In the genomic region with DNA sequence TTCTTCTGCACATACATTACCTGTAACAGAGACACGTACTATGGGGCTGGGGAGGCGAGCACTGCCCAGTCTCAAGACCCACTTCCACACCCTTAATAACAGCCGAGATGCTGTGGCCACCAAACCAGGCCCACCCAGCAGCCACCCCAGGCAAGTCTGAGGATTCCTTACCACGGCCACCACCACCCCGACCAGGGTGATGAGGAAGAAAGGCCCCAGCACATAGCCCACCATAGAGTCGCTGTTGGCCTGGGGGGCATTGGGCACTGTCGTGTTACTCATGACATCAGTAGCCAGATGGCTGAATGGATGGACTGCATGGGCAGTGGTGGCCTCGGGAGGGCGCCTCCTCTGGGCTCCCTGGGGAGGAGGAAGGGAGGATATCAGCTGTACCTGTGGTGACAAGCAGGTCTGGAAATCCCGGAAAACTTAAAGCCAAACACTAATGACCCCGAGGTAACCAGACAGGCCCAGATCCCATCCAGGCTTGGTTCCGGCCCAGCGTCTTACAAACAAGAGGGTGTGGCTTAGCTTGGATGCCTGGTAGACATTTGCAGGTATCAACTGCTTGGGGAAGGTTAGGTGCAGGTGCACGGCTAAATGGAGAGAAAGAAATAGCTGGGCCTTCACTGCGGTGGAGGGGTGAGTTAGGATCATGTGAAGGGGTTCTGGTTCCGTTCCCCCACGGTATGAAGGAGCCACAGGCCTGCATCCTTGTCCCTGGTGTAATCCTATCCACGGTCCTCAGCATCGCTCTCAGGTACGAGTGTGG, we compare ENCODE assay signal across 8 mouse cellular contexts. TPM values are rescaled to one million over a fixed set of nuclear protein-coding genes. Genes with fewer than 3 reads are reported as not detected.
DNase-seq lines count a peak whose midpoint lies in the region; ATAC-seq and TF ChIP-seq lines count a peak whose summit lies in the region.

No protein-coding gene starts in this region.

- no peak for TF ChIP-seq CTCF in cortical plate, adult 2 months (IDR thresholded peaks at IDR 0.05; ENCODE audit: extremely low read depth, insufficient read depth, low read length)

- peak overlapping the region; percentile 81 for H3K9ac ChIP-seq in hindbrain, embryonic 16.5 days (ENCODE audit: low read depth, low read length)

- H3K27ac ChIP-seq in cortical plate, adult 2 months (ENCODE audit: insufficient read depth, low read length), result peak overlapping the region; percentile 3; the same call in 1 of the 2 replicates
- peak overlapping the region; percentile 77 for H3K27ac ChIP-seq in hindbrain, embryonic 16.5 days (ENCODE audit: low read depth, low read length)

- TF ChIP-seq POLR2A in cortical plate, adult 2 months (IDR thresholded peaks at IDR 0.05; ENCODE audit: extremely low read depth, insufficient read depth, low read length), result no peak

- peak overlapping the region; percentile 90 for H3K4me2 ChIP-seq in hindbrain, embryonic 16.5 days (ENCODE audit: low read length)

- H3K36me3 ChIP-seq in hindbrain, embryonic 16.5 days (ENCODE audit: control insufficient read depth, insufficient read depth, low read length), result 0 out of 2 replicates have a peak, but pooled peaks cover 3% of the 10 kb centered on the region

- H3K27me3 ChIP-seq in hindbrain, embryonic 16.5 days (replicated peaks; ENCODE audit: control insufficient read depth, insufficient read depth, low read length), result no peaks in the 10 kb centered on the region

- H3K4me3 ChIP-seq in cortical plate, adult 2 months (ENCODE audit: insufficient read depth, low read length), result peak overlapping the region; percentile 87
- H3K4me3 ChIP-seq in hindbrain, embryonic 16.5 days (ENCODE audit: low read length), result peak overlapping the region; percentile 76

- ATAC-seq in hindbrain, embryonic 16.5 days, result no peak
- peak; percentile 13; the same call in 1 of the 2 replicates for ATAC-seq in megakaryocyte progenitor cell, adult 5-6 weeks (replicated peaks; ENCODE audit: poor library complexity)

- peaks cover 2% of the 10 kb centered on the region; the same call in 1 of the 2 replicates for H3K4me1 ChIP-seq in cortical plate, adult 2 months (ENCODE audit: control insufficient read depth, insufficient read depth, low read length)
- H3K4me1 ChIP-seq in hindbrain, embryonic 16.5 days (ENCODE audit: control insufficient read depth, insufficient read depth, low read depth, low read length), result peaks cover 19% of the 10 kb centered on the region

- DNase-seq in adrenal gland, postnatal 14 days, result peak; percentile 46
- no peak for DNase-seq in adrenal gland, adult 8-10 months
- peak; percentile 39 for DNase-seq in 3T3-L1 (ENCODE audit: low read depth, low spot score)
- DNase-seq in thymus, postnatal 36 days, result peak; percentile 40 to 57
- DNase-seq in right cerebral cortex, postnatal 25 days, result no peak

- WGBS in hindbrain, embryonic 16.5 days, result 15% methylated on average over 20 of the region's 20 CpGs

- H3K9me3 ChIP-seq in hindbrain, embryonic 16.5 days (ENCODE audit: control insufficient read depth, low read length), result no peaks in the 10 kb centered on the region

RNA-seq across cellular contexts. Expression of a gene that starts 1.0 kb away (rescaled TPM):
- total RNA-seq in adrenal gland, postnatal 14 days (2021), result 10.9 and 19.7 TPM in 2 replicates
- total RNA-seq in adrenal gland, adult 8-10 months (2022), result 10 to 100 TPM; 22.9 to 29.4 (median 23.4) TPM
- polyA plus RNA-seq in cortical plate, adult 2 months (2012; rRNA removed), result 109 and 112 TPM in 2 replicates
- 77.2 and 83.3 TPM in 2 replicates for polyA plus RNA-seq in hindbrain, embryonic 16.5 days (2015; fragmentation: Nextera tagmentation; extraction: Ambion mirVana)
- total RNA-seq in megakaryocyte progenitor cell, adult 5-6 weeks (2015), result 31.0 and 31.6 TPM in 2 replicates
- 32.3 and 46.0 TPM in 2 replicates for total RNA-seq in megakaryocyte progenitor cell, adult 5-6 weeks (2017)

RNA-seq across cellular contexts. Expression of a gene that starts 8.3 kb away (rescaled TPM):
- 17.4 and 27.0 TPM in 2 replicates for total RNA-seq in adrenal gland, postnatal 14 days (2021)
- 10 to 100 TPM; 14.7 to 23.4 (median 20.9) TPM for total RNA-seq in adrenal gland, adult 8-10 months (2022)
- polyA plus RNA-seq in cortical plate, adult 2 months (2012; rRNA removed), result 73.3 and 75.1 TPM in 2 replicates
- 144 and 155 TPM in 2 replicates for polyA plus RNA-seq in hindbrain, embryonic 16.5 days (2015; fragmentation: Nextera tagmentation; extraction: Ambion mirVana)
- total RNA-seq in megakaryocyte progenitor cell, adult 5-6 weeks (2015), result 405 and 414 TPM in 2 replicates
- 220 and 239 TPM in 2 replicates for total RNA-seq in megakaryocyte progenitor cell, adult 5-6 weeks (2017)

RNA-seq across cellular contexts. Expression of a gene that starts 43.4 kb away (rescaled TPM):
- total RNA-seq in adrenal gland, postnatal 14 days (2021), result 3.9 and 4.5 TPM in 2 replicates
- total RNA-seq in adrenal gland, adult 8-10 months (2022), result 1 to 10 TPM; 2.6 to 3.9 (median 3.2) TPM
- polyA plus RNA-seq in cortical plate, adult 2 months (2012; rRNA removed), result 18.7 and 21.6 TPM in 2 replicates
- polyA plus RNA-seq in hindbrain, embryonic 16.5 days (2015; fragmentation: Nextera tagmentation; extraction: Ambion mirVana), result 9.3 and 10.0 TPM in 2 replicates
- not detected in 2 replicates for total RNA-seq in megakaryocyte progenitor cell, adult 5-6 weeks (2015)
- not detected in 2 replicates for total RNA-seq in megakaryocyte progenitor cell, adult 5-6 weeks (2017)

RNA-seq across cellular contexts. Expression of a gene that starts 58.7 kb away (rescaled TPM):
- total RNA-seq in adrenal gland, postnatal 14 days (2021), result 162 and 173 TPM in 2 replicates
- total RNA-seq in adrenal gland, adult 8-10 months (2022), result 100 to 1,000 TPM; 194 to 226 (median 212) TPM
- polyA plus RNA-seq in cortical plate, adult 2 months (2012; rRNA removed), result 371 and 398 TPM in 2 replicates
- 253 and 269 TPM in 2 replicates for polyA plus RNA-seq in hindbrain, embryonic 16.5 days (2015; fragmentation: Nextera tagmentation; extraction: Ambion mirVana)
- total RNA-seq in megakaryocyte progenitor cell, adult 5-6 weeks (2015), result 70.9 and 74.6 TPM in 2 replicates
- total RNA-seq in megakaryocyte progenitor cell, adult 5-6 weeks (2017), result 171 and 186 TPM in 2 replicates

Comparison
In these comparisons a context has a peak if more than half of its experiments do, and no peak if none do; other contexts are left out.
1. DNase-seq: peak in adrenal gland, postnatal 14 days (single experiment), 3T3-L1 (single experiment) and thymus, postnatal 36 days (2 of 2); none in adrenal gland, adult 8-10 months (single experiment) and right cerebral cortex, postnatal 25 days (single experiment).